Mouse (Mus musculus): ENCODE measurements around the gene Btbd11.

DNA sequence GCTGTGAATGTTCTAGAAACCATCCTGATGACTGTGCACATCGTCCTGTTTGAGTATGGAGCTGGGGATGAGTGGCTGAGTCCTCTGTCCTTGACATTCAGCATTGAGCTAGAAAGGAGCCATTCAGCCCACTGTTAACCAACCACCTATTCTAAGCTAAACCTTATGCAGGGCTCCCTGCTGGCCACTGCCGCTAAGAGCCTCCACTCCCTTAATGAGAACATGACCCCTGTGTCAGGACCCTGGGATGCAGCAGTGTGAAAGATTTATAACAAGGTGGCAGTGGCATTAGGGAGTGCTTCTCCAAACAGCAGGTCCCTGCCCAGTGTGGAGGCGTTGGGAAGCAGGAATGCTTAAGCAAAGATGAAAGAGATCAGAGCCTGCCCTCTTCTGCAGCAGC, 123.7 kb downstream of the Btbd11 start:
- TF ChIP-seq CTCF (IDR thresholded peaks at IDR 0.05; ENCODE audit: low read depth) = no peak
- no peak for TF ChIP-seq EP300 (optimal IDR thresholded peaks at IDR 0.05)
